Mouse (Mus musculus) lung, adult 2 months (tissue): ENCODE measurements around the gene Pgrmc2.

Experiments used
- CTCF ChIP-seq: fragments of 200-500 bp; IDR thresholded peaks from 2 replicates; pipeline ENCODE4 v1.5.1; 2011; ENCODE audit warnings: mild to moderate bottlenecking, low read length, control low read depth; ENCODE audit not compliant: insufficient read depth
- POLR2A ChIP-seq: fragments of 200-500 bp; IDR thresholded peaks from 2 replicates; pipeline ENCODE4 v1.6.1; 2011; ENCODE audit warnings: low read depth, mild to moderate bottlenecking, control low read depth, low read length, borderline replicate concordance; ENCODE audit errors: extremely low read depth

GRCm38 (mm10) chr3:41075376-41075775 is 7.5 kb downstream of the Pgrmc2 start:
- TF ChIP-seq POLR2A, result no peak
- no peak for TF ChIP-seq CTCF
